Mouse (Mus musculus): Measurements from ENCODE around the gene Tbxas1.

Gene Tbxas1

GRCm38 (mm10) chr6:39054206-39054864 lies 179.1 kb downstream of the Tbxas1 start:
- no peak for DNase-seq (ENCODE audit: low spot score)

- DNase-seq (ENCODE audit: low spot score): no peak
Measured at GRCm38 (mm10) chr6:39054878-39055508, 179.8 kb downstream of the Tbxas1 start.

- DNase-seq (ENCODE audit: low spot score): no peak
Measured at GRCm38 (mm10) chr6:39055831-39056261, 180.6 kb downstream of the Tbxas1 start.

GRCm38 (mm10) chr6:39057161-39057560 lies 182.0 kb downstream of the Tbxas1 start:
- DNase-seq (ENCODE audit: low spot score): no peak

GRCm38 (mm10) chr6:39058389-39058788 lies 183.2 kb downstream of the Tbxas1 start:
- no peak for DNase-seq (ENCODE audit: low spot score)

- no peak for DNase-seq (ENCODE audit: low spot score)
Measured at GRCm38 (mm10) chr6:39058936-39059335, 183.7 kb downstream of the Tbxas1 start.

GRCm38 (mm10) chr6:39059547-39060497 lies 184.6 kb downstream of the Tbxas1 start:
- DNase-seq (ENCODE audit: low spot score): no peak

- no peak for DNase-seq (ENCODE audit: low spot score)
Measured at GRCm38 (mm10) chr6:39061180-39061579, 186.0 kb downstream of the Tbxas1 start.

- no peak for DNase-seq (ENCODE audit: low spot score)
Measured at GRCm38 (mm10) chr6:39063541-39063940, 188.3 kb downstream of the Tbxas1 start.

GRCm38 (mm10) chr6:39066935-39067578 lies 191.9 kb downstream of the Tbxas1 start:
- peak; percentile 41 for DNase-seq (ENCODE audit: low spot score)

- DNase-seq (ENCODE audit: low spot score): no peak
Measured at GRCm38 (mm10) chr6:39072664-39073063, 197.5 kb downstream of the Tbxas1 start.

- no peak for DNase-seq (ENCODE audit: low spot score)
Measured at GRCm38 (mm10) chr6:39074186-39074585, 199.0 kb downstream of the Tbxas1 start.

GRCm38 (mm10) chr6:39076498-39076897 lies 201.3 kb downstream of the Tbxas1 start:
- DNase-seq (ENCODE audit: low spot score): no peak

GRCm38 (mm10) chr6:39104631-39105030 lies 229.4 kb downstream of the Tbxas1 start:
- DNase-seq (ENCODE audit: low spot score): no peak

GRCm38 (mm10) chr6:39106812-39107211 lies 231.6 kb downstream of the Tbxas1 start:
- no peak for DNase-seq (ENCODE audit: low spot score)

GRCm38 (mm10) chr6:39112701-39113100 lies 237.5 kb downstream of the Tbxas1 start:
- DNase-seq (ENCODE audit: low spot score): no peak

GRCm38 (mm10) chr6:39113141-39113540 lies 237.9 kb downstream of the Tbxas1 start:
- no peak for DNase-seq (ENCODE audit: low spot score)

GRCm38 (mm10) chr6:39115438-39115837 lies 240.2 kb downstream of the Tbxas1 start:
- DNase-seq (ENCODE audit: low spot score): no peak

GRCm38 (mm10) chr6:39117584-39118455 lies 242.6 kb downstream of the Tbxas1 start, which contains the start of gene Parp12:
Gene Parp12 (minus strand): TSS chr6:39118349.
- DNase-seq (ENCODE audit: low spot score): peak; percentile 67

- DNase-seq (ENCODE audit: low spot score): no peak
Measured at GRCm38 (mm10) chr6:39118456-39118881, 243.3 kb downstream of the Tbxas1 start.

- no peak for DNase-seq (ENCODE audit: low spot score)
Measured at GRCm38 (mm10) chr6:39120685-39121084, 245.5 kb downstream of the Tbxas1 start.

Measured in spleen, adult 12 weeks (tissue).